Mouse (Mus musculus) myocyte (in vitro differentiated cells): Measurements from ENCODE around the gene Acap3. TPM values are rescaled to one million over a fixed set of nuclear protein-coding genes. Genes with fewer than 3 reads are reported as not detected.

Experiments
- H3K27me3 ChIP-seq: one replicate; pipeline ENCODE4 v1.6.1; 2011; ENCODE audit not compliant: control insufficient read depth, insufficient read depth, insufficient read length
- H3K36me3 ChIP-seq: one replicate; pipeline ENCODE4 v1.6.1; 2011; ENCODE audit not compliant: control insufficient read depth, insufficient read depth
- H3K4me2 ChIP-seq: one replicate; pipeline ENCODE4 v1.6.1; 2011; ENCODE audit warnings: low read depth, control low read depth
- H3K4me3 ChIP-seq: one replicate; pipeline ENCODE4 v1.5.1; 2011; ENCODE audit warnings: mild to moderate bottlenecking, control low read depth, moderate library complexity
- H3K79me2 ChIP-seq: one replicate; pipeline ENCODE4 v1.6.1; 2011; ENCODE audit not compliant: control insufficient read depth, insufficient read depth
- H3ac ChIP-seq: one replicate; pipeline ENCODE4 v1.6.1; 2011; ENCODE audit not compliant: control insufficient read depth, insufficient read length
- CEBPB ChIP-seq: IDR thresholded peaks from 2 replicates; pipeline ENCODE4 v1.6.1; 2011; ENCODE audit warnings: mild to moderate bottlenecking, moderate library complexity; ENCODE audit not compliant: poor library complexity, insufficient read depth, severe bottlenecking
- E2F4 ChIP-seq: IDR thresholded peaks from one replicate; pipeline ENCODE4 v1.6.1; 2011; ENCODE audit warnings: mild to moderate bottlenecking, control low read depth, moderate library complexity; ENCODE audit not compliant: insufficient read depth
- MAX ChIP-seq: IDR thresholded peaks from one replicate; pipeline ENCODE4 v1.6.1; 2011; ENCODE audit warnings: low read depth, mild to moderate bottlenecking, control low read depth
- MYOD1 ChIP-seq, 3 experiments: IDR thresholded peaks; one replicate each; pipeline ENCODE4 v1.6.1; 2011; ENCODE audit warnings: control low read depth in 2 of 3, low read depth in 2 of 3, mild to moderate bottlenecking in 2 of 3, moderate library complexity in 1 of 3; ENCODE audit not compliant: insufficient read length in 2 of 3, control insufficient read depth in 1 of 3
- MYOG ChIP-seq, 3 experiments: IDR thresholded peaks; one replicate each; pipeline ENCODE4 v1.6.1; 2011; ENCODE audit warnings: control low read depth in 2 of 3, low read depth in 2 of 3, mild to moderate bottlenecking in 2 of 3; ENCODE audit not compliant: insufficient read length in 2 of 3, control insufficient read depth in 1 of 3, insufficient read depth in 1 of 3
- POLR2A ChIP-seq: IDR thresholded peaks from one replicate; pipeline ENCODE4 v1.6.1; 2011; ENCODE audit warnings: low read depth, mild to moderate bottlenecking, control low read depth, moderate library complexity; ENCODE audit not compliant: insufficient read length
- POLR2AphosphoS2 ChIP-seq: IDR thresholded peaks from one replicate; pipeline ENCODE4 v1.6.1; 2011; ENCODE audit warnings: low read depth, control low read depth; ENCODE audit not compliant: insufficient read length
- REST ChIP-seq: IDR thresholded peaks from one replicate; pipeline ENCODE4 v1.6.1; 2011; ENCODE audit warnings: mild to moderate bottlenecking, control low read depth, moderate library complexity; ENCODE audit not compliant: insufficient read depth, insufficient read length
- SRF ChIP-seq: IDR thresholded peaks from one replicate; pipeline ENCODE4 v1.6.1; 2011; ENCODE audit warnings: low read depth; ENCODE audit not compliant: control insufficient read depth, insufficient read length
- TCF12 ChIP-seq: IDR thresholded peaks from one replicate; pipeline ENCODE4 v1.6.1; 2011; ENCODE audit warnings: mild to moderate bottlenecking, control low read depth; ENCODE audit not compliant: poor library complexity, insufficient read depth, severe bottlenecking
- TCF3 ChIP-seq: IDR thresholded peaks from one replicate; pipeline ENCODE4 v1.6.1; 2011; ENCODE audit warnings: low read depth, control low read depth; ENCODE audit not compliant: insufficient read length
- USF1 ChIP-seq: IDR thresholded peaks from one replicate; pipeline ENCODE4 v1.6.1; 2011; ENCODE audit warnings: low read depth, mild to moderate bottlenecking, control low read depth, moderate library complexity
- polyA plus RNA-seq: library from polyadenylated mRNA; unstranded; fragments of >200 nt; fragmentation: generic; extraction: Trizol; gene quantifications from one replicate; pipeline ENCODE4 v1.2.1, GENCODE M21; 2012; ENCODE audit warnings: missing spikeins

The Acap3 gene
- polyA plus RNA-seq, 1 experiment = 22.3 TPM

DNA sequence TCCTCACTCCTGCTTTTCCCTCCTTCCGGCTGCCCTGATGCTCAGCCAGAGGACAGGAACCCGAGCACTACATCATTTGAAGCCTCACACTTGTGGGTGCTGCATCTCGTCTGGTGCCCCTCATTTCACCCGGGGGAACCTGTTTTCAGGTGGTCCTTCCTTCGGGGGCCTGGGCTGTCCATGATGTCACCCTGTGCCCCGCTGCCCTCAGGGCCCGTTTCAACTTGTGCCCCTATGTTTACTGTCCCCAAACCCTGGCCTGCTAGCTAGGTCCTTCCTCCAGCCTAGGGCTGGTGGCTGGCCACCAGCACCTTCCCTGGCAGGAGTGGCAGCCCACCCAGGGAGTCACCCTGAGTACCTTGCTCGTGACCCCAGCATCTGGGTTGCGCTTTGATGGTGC, 14.5 kb downstream of the Acap3 start:
- H3K79me2 ChIP-seq = no peaks in the 10 kb centered on the region
- H3K36me3 ChIP-seq = no peaks in the 10 kb centered on the region
- H3ac ChIP-seq = no peak overlapping the region
- H3K27me3 ChIP-seq = no peaks in the 10 kb centered on the region
- H3K4me2 ChIP-seq = no peak overlapping the region
- H3K4me3 ChIP-seq = no peak overlapping the region
- TF ChIP-seq POLR2A (no peak), MAX (no peak), SRF (no peak), USF1 (no peak), TCF3 (no peak), TCF12 (no peak), E2F4 (no peak), MYOD1 (IDR thresholded peaks at IDR 0.05; ENCODE audit: control insufficient read depth in 1 of 3, insufficient read length in 2 of 3, low read depth in 2 of 3) (no peak), POLR2AphosphoS2 (no peak), CEBPB (no peak), REST (no peak), MYOG (IDR thresholded peaks at IDR 0.05; ENCODE audit: control insufficient read depth in 1 of 3, insufficient read depth in 1 of 3, insufficient read length in 2 of 3, low read depth in 2 of 3) (no peak)

DNA sequence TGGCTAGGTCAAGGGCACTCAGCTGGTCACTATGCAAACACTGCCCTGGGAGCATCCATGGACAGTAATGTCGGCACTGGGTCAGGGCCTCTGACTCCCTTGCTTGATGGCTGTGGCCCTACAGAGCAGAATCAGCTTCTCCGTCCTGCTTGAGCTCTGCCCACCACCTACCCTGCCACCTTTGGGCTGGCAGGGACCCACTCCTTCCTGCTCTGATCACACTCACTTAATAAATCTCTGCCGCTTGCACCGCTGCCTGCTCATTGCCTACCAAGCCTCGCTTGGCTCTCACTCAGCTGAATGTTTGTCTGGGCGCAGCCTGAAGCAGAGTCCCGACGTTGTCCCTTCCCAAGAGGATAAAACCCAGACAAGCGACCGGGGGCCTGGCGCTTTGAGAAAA, 15.4 kb downstream of the Acap3 start:
- TF ChIP-seq USF1 (no peak), E2F4 (no peak), CEBPB (no peak), MYOG (IDR thresholded peaks at IDR 0.05; ENCODE audit: control insufficient read depth in 1 of 3, insufficient read depth in 1 of 3, insufficient read length in 2 of 3, low read depth in 2 of 3) (no peak), REST (no peak), TCF12 (no peak), MAX (no peak), MYOD1 (IDR thresholded peaks at IDR 0.05; ENCODE audit: control insufficient read depth in 1 of 3, insufficient read length in 2 of 3, low read depth in 2 of 3) (no peak)
- no peak overlapping the region for H3ac ChIP-seq
- H3K27me3 ChIP-seq = no peaks in the 10 kb centered on the region
- H3K79me2 ChIP-seq = no peaks in the 10 kb centered on the region
- H3K36me3 ChIP-seq = no peaks in the 10 kb centered on the region
- H3K4me2 ChIP-seq = no peak overlapping the region
- no peak overlapping the region for H3K4me3 ChIP-seq

DNA sequence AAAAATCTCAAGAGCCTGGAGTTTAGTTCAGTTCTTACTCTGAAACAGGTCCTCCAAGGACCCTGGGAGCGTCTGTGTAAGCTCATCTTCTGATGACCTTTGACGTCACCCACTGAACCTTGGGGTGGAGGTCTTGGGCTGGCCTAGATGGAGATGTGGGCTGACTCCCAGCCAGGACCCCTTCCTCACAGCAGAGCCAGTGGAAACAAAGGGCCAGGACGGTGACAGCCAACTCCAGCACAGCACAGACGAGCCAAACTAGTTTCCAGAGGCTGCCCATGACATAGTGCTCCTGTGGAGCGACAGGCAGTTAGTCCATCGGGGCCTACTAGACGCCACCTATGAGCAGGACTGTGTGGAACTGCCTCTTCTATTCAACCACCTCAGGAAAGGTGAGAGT, 16.7 kb downstream of the Acap3 start:
- H3ac ChIP-seq = no peak overlapping the region
- no peak for TF ChIP-seq MYOG (IDR thresholded peaks at IDR 0.05; ENCODE audit: control insufficient read depth in 1 of 3, insufficient read depth in 1 of 3, insufficient read length in 2 of 3, low read depth in 2 of 3)
- no peak for TF ChIP-seq MYOD1 (IDR thresholded peaks at IDR 0.05; ENCODE audit: control insufficient read depth in 1 of 3, insufficient read length in 2 of 3, low read depth in 2 of 3)
- TF ChIP-seq USF1 = no peak
- TF ChIP-seq POLR2AphosphoS2 = peak; percentile 45
- no peak for TF ChIP-seq TCF12
- no peak overlapping the region for H3K4me2 ChIP-seq
- H3K27me3 ChIP-seq = no peaks in the 10 kb centered on the region
- H3K79me2 ChIP-seq = no peaks in the 10 kb centered on the region
- no peak overlapping the region for H3K4me3 ChIP-seq
- no peaks in the 10 kb centered on the region for H3K36me3 ChIP-seq

DNA sequence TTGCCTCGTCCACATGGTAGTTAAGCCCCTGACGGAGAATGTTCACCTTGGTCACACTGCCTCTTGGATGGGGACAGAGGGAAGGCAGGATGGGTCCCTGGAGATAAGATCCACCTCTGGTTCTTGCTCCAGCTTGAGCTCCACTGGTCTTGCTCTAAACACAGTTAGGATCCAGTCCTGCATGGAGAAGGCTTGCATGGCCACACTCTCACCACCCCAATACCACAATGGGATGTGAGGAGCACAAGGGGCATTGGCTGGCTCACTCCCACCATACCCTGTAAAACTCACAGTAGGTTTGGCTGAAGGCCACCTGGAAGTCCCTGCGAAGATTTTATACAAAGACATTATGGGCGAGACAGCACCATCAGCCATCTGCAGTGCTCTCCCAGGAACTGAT, 17.1 kb downstream of the Acap3 start:
- no peaks in the 10 kb centered on the region for H3K36me3 ChIP-seq
- no peaks in the 10 kb centered on the region for H3K79me2 ChIP-seq
- no peak overlapping the region for H3K4me2 ChIP-seq
- no peak for TF ChIP-seq REST
- H3K27me3 ChIP-seq = no peaks in the 10 kb centered on the region
- no peak overlapping the region for H3ac ChIP-seq
- H3K4me3 ChIP-seq = no peak overlapping the region

DNA sequence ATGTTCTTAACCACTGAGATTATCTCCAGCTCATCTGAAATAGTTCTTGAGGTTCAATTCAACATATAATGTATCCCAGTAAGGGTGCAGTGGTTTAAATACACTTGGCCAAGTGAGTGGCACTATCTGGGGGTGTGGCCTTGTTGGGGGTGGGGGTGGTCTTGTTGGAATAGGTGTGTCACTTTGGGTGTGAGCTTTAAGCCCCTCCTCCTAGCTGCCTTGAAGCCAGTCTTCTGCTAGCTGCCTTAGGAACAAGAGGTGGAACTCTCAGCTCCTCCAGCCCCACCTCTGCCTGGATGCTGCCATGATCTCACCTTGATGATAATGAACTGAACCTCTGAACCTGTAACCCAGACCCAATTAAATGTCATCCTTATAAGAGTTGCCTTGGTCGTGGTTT, 40.4 kb downstream of the Acap3 start:
- TF ChIP-seq TCF3 (no peak), MAX (no peak), POLR2A (no peak), MYOD1 (IDR thresholded peaks at IDR 0.05; ENCODE audit: control insufficient read depth in 1 of 3, insufficient read length in 2 of 3, low read depth in 2 of 3) (no peak), E2F4 (no peak), POLR2AphosphoS2 (no peak), CEBPB (no peak), TCF12 (no peak), USF1 (no peak)
- no peaks in the 10 kb centered on the region for H3K79me2 ChIP-seq
- no peaks in the 10 kb centered on the region for H3K36me3 ChIP-seq
- no peak overlapping the region for H3K4me2 ChIP-seq
- no peak overlapping the region for H3ac ChIP-seq
- no peak overlapping the region for H3K4me3 ChIP-seq
- no peaks in the 10 kb centered on the region for H3K27me3 ChIP-seq

DNA sequence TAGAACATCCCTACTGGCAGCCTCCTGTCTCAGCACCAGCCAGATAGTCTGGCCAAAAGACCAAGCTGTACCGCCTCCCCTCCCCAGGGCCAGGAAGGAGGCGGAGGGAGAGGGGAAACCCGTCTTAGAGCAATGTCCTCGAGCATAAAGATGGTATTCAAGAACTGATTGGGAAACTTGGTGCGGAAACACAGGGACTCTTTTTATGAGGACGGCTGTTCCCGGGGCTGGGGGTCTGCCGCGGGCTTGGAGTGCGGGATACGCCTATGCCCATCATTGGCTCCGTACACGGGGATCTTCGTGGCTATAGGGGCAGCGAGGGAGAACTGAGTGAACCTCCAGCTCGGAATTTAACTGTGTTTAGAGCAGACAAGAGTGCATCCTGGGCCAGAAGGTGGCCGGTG, 51.4 kb downstream of the Acap3 start:
- H3ac ChIP-seq = peak overlapping the region; percentile 59
- peaks cover 4% of the 10 kb centered on the region for H3K36me3 ChIP-seq
- H3K27me3 ChIP-seq = no peaks in the 10 kb centered on the region
- H3K4me3 ChIP-seq = peak overlapping the region; percentile 85
- H3K79me2 ChIP-seq = peaks cover 42% of the 10 kb centered on the region
- TF ChIP-seq CEBPB (no peak), SRF (no peak), MYOG (IDR thresholded peaks at IDR 0.05; ENCODE audit: control insufficient read depth in 1 of 3, insufficient read depth in 1 of 3, insufficient read length in 2 of 3, low read depth in 2 of 3) (no peak)
- peak overlapping the region; percentile 97 for H3K4me2 ChIP-seq
